Mouse (Mus musculus) E14TG2a.4 (cell line): Measurements from ENCODE around the gene 1110065P20Rik.

Experiments
- H3K27me3 ChIP-seq: 2 replicates; pipeline ENCODE4 v1.6.1; 2014; ENCODE audit warnings: low read length, control low read depth; ENCODE audit not compliant: insufficient read depth
- H3K36me3 ChIP-seq: 2 replicates; pipeline ENCODE4 v1.6.1; 2014; ENCODE audit warnings: low read length, control low read depth; ENCODE audit not compliant: insufficient read depth
- H3K4me1 ChIP-seq: replicated peaks from 2 replicates; pipeline ENCODE4 v1.6.1; 2014; ENCODE audit warnings: low read depth, low read length, control low read depth
- H3K4me3 ChIP-seq: replicated peaks from 2 replicates; pipeline ENCODE4 v1.5.1; 2014; ENCODE audit warnings: mild to moderate bottlenecking, low read length
- H3K9me3 ChIP-seq: 2 replicates; pipeline ENCODE4 v1.6.1; 2014; ENCODE audit warnings: low read length, control low read depth
- CTCF ChIP-seq: conservative IDR thresholded peaks from 2 replicates; pipeline ENCODE4 v1.5.1; 2014; ENCODE audit warnings: low read length
- NANOG ChIP-seq: IDR thresholded peaks from 2 replicates; pipeline ENCODE4 v1.6.1; 2014; ENCODE audit warnings: borderline replicate concordance, low read length, mixed read lengths
- POU5F1 ChIP-seq: IDR thresholded peaks from 2 replicates; pipeline ENCODE4 v1.6.1; 2014; ENCODE audit warnings: low read length, borderline replicate concordance

1110065P20Rik gene

GRCm38 (mm10) chr4:124850261-124850913 is 609 bp downstream of the 1110065P20Rik start, which contains the start of gene Yrdc:
Gene Yrdc (plus strand): TSS chr4:124850679.
- peak within 1 kb of the TSS; percentile 95 for H3K4me3 ChIP-seq
- H3K36me3 ChIP-seq, result peaks cover 53% of the 10 kb centered on the region
- H3K27me3 ChIP-seq, result no peaks in the 10 kb centered on the region
- peaks cover 53% of the 10 kb centered on the region for H3K4me1 ChIP-seq
- TF ChIP-seq CTCF (no peak), NANOG (no peak), POU5F1 (no peak)
- H3K9me3 ChIP-seq, result no peaks in the 10 kb centered on the region

DNA sequence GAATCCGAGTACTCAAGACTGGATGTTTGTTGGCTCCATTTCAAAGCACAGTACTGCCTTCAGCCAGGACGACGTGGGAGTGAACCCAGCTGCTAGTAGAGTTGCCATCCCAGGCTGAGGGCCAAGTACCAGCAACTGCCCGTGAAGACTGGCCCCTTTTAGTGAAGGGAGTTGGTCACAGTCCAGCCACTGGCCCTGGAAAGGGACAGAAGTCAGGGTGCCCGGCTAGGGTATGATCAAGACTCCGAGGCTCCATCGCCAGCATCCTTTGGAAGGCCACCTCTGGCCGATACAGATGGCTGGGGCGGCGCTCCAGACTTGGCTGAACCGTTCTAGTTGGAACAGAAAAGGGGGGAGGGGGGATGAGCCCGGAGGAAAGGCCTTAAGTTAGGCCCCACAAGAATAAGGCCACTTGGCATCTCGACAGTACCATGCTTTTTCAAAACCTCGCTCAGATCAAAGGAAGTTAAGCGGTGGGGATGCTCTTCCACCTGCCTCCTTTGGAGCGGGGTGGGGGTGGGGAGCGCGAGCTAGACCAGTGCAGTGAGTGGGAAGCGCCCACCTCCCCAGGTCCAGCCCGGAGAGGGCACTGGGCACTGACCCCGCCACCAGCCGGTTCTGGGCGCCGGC is 1.2 kb downstream of the 1110065P20Rik start:
- Histone ChIP-seq H3K4me3 (peak overlapping the region; percentile 95), H3K36me3 (peaks cover 54% of the 10 kb centered on the region), H3K9me3 (no peaks in the 10 kb centered on the region), H3K4me1 (peaks cover 56% of the 10 kb centered on the region), H3K27me3 (no peaks in the 10 kb centered on the region)
- TF ChIP-seq NANOG, result no peak
- TF ChIP-seq CTCF, result no peak
- TF ChIP-seq POU5F1, result no peak

DNA sequence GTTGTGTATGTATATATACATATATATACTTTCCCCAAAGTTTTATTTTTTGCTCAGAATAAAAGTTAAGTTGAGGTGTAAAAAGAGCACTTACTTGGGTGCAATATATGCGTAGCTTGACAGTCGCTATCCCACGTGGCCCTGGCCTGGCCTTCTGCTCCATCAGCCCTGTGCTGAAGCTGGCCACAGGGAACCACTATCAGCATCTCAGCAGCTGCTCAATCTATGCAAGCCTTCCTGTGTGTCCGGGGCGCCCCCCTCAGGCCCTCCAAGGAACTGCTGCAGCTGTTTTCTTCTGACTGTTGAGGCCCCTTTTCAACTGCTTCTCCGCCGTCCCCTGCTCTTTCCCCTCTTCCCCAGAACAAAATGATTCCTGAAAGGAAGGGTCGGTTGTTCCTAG is 3.4 kb downstream of the 1110065P20Rik start:
- Histone ChIP-seq H3K4me1 (peaks cover 50% of the 10 kb centered on the region), H3K36me3 (peaks cover 46% of the 10 kb centered on the region), H3K27me3 (no peaks in the 10 kb centered on the region), H3K9me3 (no peaks in the 10 kb centered on the region), H3K4me3 (no peak overlapping the region)
- TF ChIP-seq POU5F1 (no peak), CTCF (peak; percentile 99)

DNA sequence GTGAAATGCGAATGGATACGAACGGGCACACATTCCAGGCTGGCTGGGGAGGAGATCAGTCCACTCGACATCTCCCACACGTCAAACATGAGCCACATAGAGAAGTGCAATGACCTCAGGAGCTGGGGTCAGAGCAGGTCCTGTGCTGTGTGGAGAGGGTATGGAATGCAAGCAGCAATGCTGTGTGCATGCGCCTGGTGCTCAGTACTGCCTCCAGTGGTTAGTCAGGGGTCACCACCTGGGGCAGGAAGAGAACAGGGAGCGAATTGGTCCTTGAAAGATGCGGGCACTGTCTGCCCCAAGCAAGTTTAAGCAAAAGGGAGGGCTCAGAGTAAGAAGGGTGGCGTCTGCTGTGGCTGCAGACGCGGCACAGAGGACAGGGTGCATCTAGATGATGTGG is 7.5 kb downstream of the 1110065P20Rik start:
- Histone ChIP-seq H3K36me3 (peaks cover 71% of the 10 kb centered on the region), H3K4me3 (no peak overlapping the region), H3K4me1 (peaks cover 31% of the 10 kb centered on the region), H3K9me3 (no peaks in the 10 kb centered on the region), H3K27me3 (no peaks in the 10 kb centered on the region)
- peak; percentile 93 for TF ChIP-seq CTCF
- TF ChIP-seq NANOG, result no peak

- no peaks in the 10 kb centered on the region for H3K27me3 ChIP-seq
- H3K36me3 ChIP-seq, result peaks cover 82% of the 10 kb centered on the region
- peaks cover 26% of the 10 kb centered on the region for H3K4me1 ChIP-seq
- H3K4me3 ChIP-seq, result no peak overlapping the region
- TF ChIP-seq CTCF (peak; percentile 65), NANOG (no peak), POU5F1 (no peak)
- no peaks in the 10 kb centered on the region for H3K9me3 ChIP-seq
These were observed 10.0 kb downstream of the 1110065P20Rik start for GRCm38 (mm10) chr4:124840998-124841397.

- Histone ChIP-seq H3K4me1 (peaks cover 23% of the 10 kb centered on the region), H3K9me3 (no peaks in the 10 kb centered on the region), H3K27me3 (no peaks in the 10 kb centered on the region), H3K36me3 (peaks cover 74% of the 10 kb centered on the region), H3K4me3 (no peak overlapping the region)
- TF ChIP-seq POU5F1, result no peak
- TF ChIP-seq NANOG, result no peak
- TF ChIP-seq CTCF, result no peak
These were observed 12.8 kb downstream of the 1110065P20Rik start for GRCm38 (mm10) chr4:124838035-124838700.

DNA sequence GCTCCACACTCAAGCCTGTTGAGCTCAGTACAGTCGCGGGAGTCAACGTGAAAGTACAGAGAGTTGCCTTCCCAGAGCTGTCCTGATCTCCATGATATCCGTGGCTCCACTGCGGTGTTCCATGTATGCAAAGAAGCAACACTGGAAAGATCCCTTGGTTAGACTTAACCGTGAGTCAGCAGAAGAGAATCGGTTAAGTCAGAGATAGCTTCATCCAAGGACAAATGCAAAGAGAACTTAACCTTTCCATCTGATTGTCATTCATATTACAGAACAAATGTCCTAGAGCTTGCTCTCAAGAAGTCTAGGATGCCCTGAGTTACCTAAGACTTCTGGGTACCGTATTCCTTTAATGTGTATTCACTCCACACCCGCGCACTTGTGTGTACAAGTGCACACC is 18.2 kb downstream of the 1110065P20Rik start:
- Histone ChIP-seq H3K36me3 (peaks cover 53% of the 10 kb centered on the region), H3K9me3 (no peaks in the 10 kb centered on the region), H3K4me1 (peaks cover 57% of the 10 kb centered on the region), H3K4me3 (no peak overlapping the region), H3K27me3 (no peaks in the 10 kb centered on the region)
- TF ChIP-seq NANOG (no peak), CTCF (no peak), POU5F1 (no peak)

- Histone ChIP-seq H3K27me3 (no peaks in the 10 kb centered on the region), H3K36me3 (peaks cover 38% of the 10 kb centered on the region), H3K4me1 (peaks cover 78% of the 10 kb centered on the region), H3K9me3 (no peaks in the 10 kb centered on the region), H3K4me3 (no peak overlapping the region)
- no peak for TF ChIP-seq POU5F1
- TF ChIP-seq NANOG, result no peak
- TF ChIP-seq CTCF, result no peak
These were observed 21.3 kb downstream of the 1110065P20Rik start for GRCm38 (mm10) chr4:124829671-124830070.
